Mouse (Mus musculus): ENCODE measurements around the gene Stx7.

DNA sequence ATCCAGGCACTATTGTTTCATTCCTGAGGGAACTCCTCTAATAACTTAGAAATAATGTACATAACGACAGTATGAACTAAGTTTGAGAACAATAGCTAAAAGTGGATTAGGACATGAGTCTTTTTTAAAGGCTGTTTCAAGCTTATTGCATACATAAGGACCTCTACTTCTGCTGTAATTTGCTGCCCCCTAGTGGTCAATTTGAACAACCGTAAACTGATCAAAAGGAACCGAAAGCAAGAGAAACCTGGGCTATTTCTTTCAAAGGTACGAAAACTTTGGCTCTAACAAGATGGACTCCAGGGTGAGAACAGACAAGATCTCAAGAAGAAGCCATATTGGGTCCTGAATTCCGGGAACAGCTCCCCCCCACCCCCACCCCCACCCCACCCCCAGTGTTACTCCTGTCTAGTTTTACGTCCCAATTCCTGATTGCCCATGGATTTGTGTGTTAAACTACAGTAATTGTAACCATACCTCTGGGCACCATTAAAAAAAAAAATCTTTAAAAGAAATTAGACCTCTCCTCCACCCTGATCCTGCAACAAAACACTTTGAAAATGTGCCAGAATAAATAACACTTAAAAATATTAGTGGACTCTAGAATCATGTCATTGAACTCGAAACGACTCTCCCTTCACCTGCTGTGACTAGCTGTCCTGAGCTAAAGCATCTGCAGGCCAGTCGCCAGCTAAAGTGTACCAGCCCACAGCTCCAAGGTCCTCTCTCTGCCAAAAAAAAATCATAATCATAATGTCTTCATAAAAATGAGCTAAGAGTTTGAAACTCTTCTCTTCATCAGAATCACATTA lies 17.4 kb upstream of the Stx7 start:
- peak; percentile 48; the same call in 1 of the 2 replicates for TF ChIP-seq CTCF (IDR thresholded peaks at IDR 0.05; ENCODE audit: insufficient read depth, low read length)
- no peak for TF ChIP-seq POLR2A (IDR thresholded peaks at IDR 0.05; ENCODE audit: borderline replicate concordance, extremely low read depth, low read depth, low read length)
